Mouse (Mus musculus): ENCODE measurements around the gene Nol10. TPM values are rescaled to one million over a fixed set of nuclear protein-coding genes. Genes with fewer than 3 reads are reported as not detected.

The Nol10 gene
- polyA plus RNA-seq, 1 experiment from 2014 or later = 26.5 TPM

GRCm38 (mm10) chr12:17369551-17370325, 21.5 kb downstream of the Nol10 start:
- no peak for ATAC-seq
- H3K4me1 ChIP-seq = no peaks in the 10 kb centered on the region
- no peak overlapping the region for H3K27ac ChIP-seq
- no peak overlapping the region for H3K4me2 ChIP-seq
- H3K9me3 ChIP-seq (replicated peaks) = no peaks in the 10 kb centered on the region
- no peaks in the 10 kb centered on the region for H3K27me3 ChIP-seq (replicated peaks)
- no peak overlapping the region for H3K4me3 ChIP-seq
- 89% methylated on average over 7 of the region's 7 CpGs for WGBS (ENCODE audit: insufficient replicate concordance)
- H3K36me3 ChIP-seq = peaks cover 85% of the 10 kb centered on the region
- H3K9ac ChIP-seq = no peak overlapping the region

- H3K4me1 ChIP-seq = no peaks in the 10 kb centered on the region
- H3K27ac ChIP-seq = no peak overlapping the region
- peaks cover 92% of the 10 kb centered on the region for H3K36me3 ChIP-seq
- WGBS (ENCODE audit: insufficient replicate concordance) = 74% methylated on average over 8 of the region's 8 CpGs
- H3K9ac ChIP-seq = no peak overlapping the region
- H3K4me2 ChIP-seq = no peak overlapping the region
- H3K27me3 ChIP-seq (replicated peaks) = no peaks in the 10 kb centered on the region
- no peak overlapping the region for H3K4me3 ChIP-seq
- H3K9me3 ChIP-seq (replicated peaks) = no peaks in the 10 kb centered on the region
- ATAC-seq = no peak
These were observed 23.5 kb downstream of the Nol10 start for GRCm38 (mm10) chr12:17371589-17372235.

- H3K27me3 ChIP-seq (replicated peaks) = no peaks in the 10 kb centered on the region
- H3K36me3 ChIP-seq = peaks cover 92% of the 10 kb centered on the region
- H3K27ac ChIP-seq = no peak overlapping the region
- WGBS (ENCODE audit: insufficient replicate concordance) = 67% methylated on average over 3 of the region's 3 CpGs
- no peaks in the 10 kb centered on the region for H3K4me1 ChIP-seq
- H3K9me3 ChIP-seq (replicated peaks) = no peaks in the 10 kb centered on the region
- no peak overlapping the region for H3K9ac ChIP-seq
- H3K4me3 ChIP-seq = no peak overlapping the region
- no peak for ATAC-seq
- no peak overlapping the region for H3K4me2 ChIP-seq
These were observed 24.4 kb downstream of the Nol10 start for GRCm38 (mm10) chr12:17372696-17373095.

- no peak overlapping the region for H3K9ac ChIP-seq
- peaks cover 92% of the 10 kb centered on the region for H3K36me3 ChIP-seq
- H3K9me3 ChIP-seq (replicated peaks) = no peaks in the 10 kb centered on the region
- H3K4me2 ChIP-seq = no peak overlapping the region
- WGBS (ENCODE audit: insufficient replicate concordance) = 88% methylated on average over 5 of the region's 5 CpGs
- ATAC-seq = no peak
- no peak overlapping the region for H3K4me3 ChIP-seq
- H3K4me1 ChIP-seq = no peaks in the 10 kb centered on the region
- H3K27ac ChIP-seq = no peak overlapping the region
- H3K27me3 ChIP-seq (replicated peaks) = no peaks in the 10 kb centered on the region
These were observed 25.3 kb downstream of the Nol10 start for GRCm38 (mm10) chr12:17373470-17373975.

GRCm38 (mm10) chr12:17375243-17375642, 27.0 kb downstream of the Nol10 start:
- Histone ChIP-seq H3K4me1 (no peaks in the 10 kb centered on the region), H3K36me3 (peaks cover 93% of the 10 kb centered on the region), H3K9ac (no peak overlapping the region), H3K27me3 (replicated peaks) (no peaks in the 10 kb centered on the region), H3K4me2 (no peak overlapping the region), H3K27ac (no peak overlapping the region), H3K9me3 (replicated peaks) (no peaks in the 10 kb centered on the region), H3K4me3 (no peak overlapping the region)
- no peak for ATAC-seq
- WGBS (ENCODE audit: insufficient replicate concordance) = 78% methylated on average over 4 of the region's 4 CpGs

- no peaks in the 10 kb centered on the region for H3K4me1 ChIP-seq
- no peak overlapping the region for H3K4me2 ChIP-seq
- no peaks in the 10 kb centered on the region for H3K27me3 ChIP-seq (replicated peaks)
- WGBS (ENCODE audit: insufficient replicate concordance) = 83% methylated on average over 6 of the region's 6 CpGs
- no peak overlapping the region for H3K9ac ChIP-seq
- H3K36me3 ChIP-seq = peaks cover 97% of the 10 kb centered on the region
- no peak for ATAC-seq
- H3K27ac ChIP-seq = no peak overlapping the region
- no peaks in the 10 kb centered on the region for H3K9me3 ChIP-seq (replicated peaks)
- H3K4me3 ChIP-seq = no peak overlapping the region
These were observed 28.3 kb downstream of the Nol10 start for GRCm38 (mm10) chr12:17376521-17376920.

GRCm38 (mm10) chr12:17380991-17381390, 32.7 kb downstream of the Nol10 start:
- H3K27ac ChIP-seq = no peak overlapping the region
- H3K36me3 ChIP-seq = peaks cover 90% of the 10 kb centered on the region
- no peaks in the 10 kb centered on the region for H3K27me3 ChIP-seq (replicated peaks)
- ATAC-seq = no peak
- H3K4me2 ChIP-seq = no peak overlapping the region
- no peak overlapping the region for H3K4me3 ChIP-seq
- no peak overlapping the region for H3K9ac ChIP-seq
- H3K9me3 ChIP-seq (replicated peaks) = no peaks in the 10 kb centered on the region
- H3K4me1 ChIP-seq = no peaks in the 10 kb centered on the region
- WGBS (ENCODE audit: insufficient replicate concordance) = 81% methylated on average over 6 of the region's 6 CpGs

GRCm38 (mm10) chr12:17382759-17383158, 34.5 kb downstream of the Nol10 start:
- H3K27ac ChIP-seq = no peak overlapping the region
- H3K9me3 ChIP-seq (replicated peaks) = no peaks in the 10 kb centered on the region
- no peaks in the 10 kb centered on the region for H3K27me3 ChIP-seq (replicated peaks)
- H3K9ac ChIP-seq = no peak overlapping the region
- no peaks in the 10 kb centered on the region for H3K4me1 ChIP-seq
- no peak for ATAC-seq
- WGBS (ENCODE audit: insufficient replicate concordance) = 80% methylated on average over 7 of the region's 7 CpGs
- H3K4me3 ChIP-seq = no peak overlapping the region
- H3K4me2 ChIP-seq = no peak overlapping the region
- H3K36me3 ChIP-seq = peaks cover 74% of the 10 kb centered on the region

- Histone ChIP-seq H3K4me1 (peaks cover 10% of the 10 kb centered on the region; the same call in 1 of the 2 replicates), H3K9ac (no peak overlapping the region), H3K4me2 (no peak overlapping the region), H3K4me3 (no peak overlapping the region), H3K27me3 (replicated peaks) (no peaks in the 10 kb centered on the region), H3K9me3 (replicated peaks) (no peaks in the 10 kb centered on the region), H3K36me3 (peaks cover 43% of the 10 kb centered on the region), H3K27ac (no peak overlapping the region)
- no peak for ATAC-seq
- WGBS (ENCODE audit: insufficient replicate concordance) = 75% methylated on average over 3 of the region's 3 CpGs
These were observed 38.6 kb downstream of the Nol10 start for GRCm38 (mm10) chr12:17386896-17387295.

- ATAC-seq = no peak
- WGBS (ENCODE audit: insufficient replicate concordance) = 75% methylated on average over 12 of the region's 12 CpGs
These were observed 39.3 kb downstream of the Nol10 start for GRCm38 (mm10) chr12:17387332-17388135.

GRCm38 (mm10) chr12:17388136-17388437, 39.8 kb downstream of the Nol10 start:
- Histone ChIP-seq H3K4me1 (peaks cover 10% of the 10 kb centered on the region; the same call in 1 of the 2 replicates), H3K9ac (no peak overlapping the region), H3K4me2 (no peak overlapping the region), H3K36me3 (peaks cover 35% of the 10 kb centered on the region), H3K27me3 (replicated peaks) (no peaks in the 10 kb centered on the region), H3K4me3 (no peak overlapping the region), H3K9me3 (replicated peaks) (no peaks in the 10 kb centered on the region), H3K27ac (no peak overlapping the region)
- 83% methylated on average over 1 of the region's 1 CpGs for WGBS (ENCODE audit: insufficient replicate concordance)
- no peak for ATAC-seq

More at GRCm38 (mm10) chr12:17387332-17388135, 39.3 kb downstream of the Nol10 start:
- Histone ChIP-seq H3K9me3 (replicated peaks) (no peaks in the 10 kb centered on the region), H3K36me3 (peaks cover 37% of the 10 kb centered on the region), H3K27ac (no peak overlapping the region), H3K4me2 (no peak overlapping the region), H3K9ac (no peak overlapping the region), H3K27me3 (replicated peaks) (no peaks in the 10 kb centered on the region), H3K4me1 (peaks cover 10% of the 10 kb centered on the region; the same call in 1 of the 2 replicates), H3K4me3 (no peak overlapping the region)

- Histone ChIP-seq H3K4me2 (no peak overlapping the region), H3K27me3 (replicated peaks) (no peaks in the 10 kb centered on the region), H3K36me3 (peaks cover 36% of the 10 kb centered on the region), H3K4me3 (no peak overlapping the region), H3K4me1 (peaks cover 10% of the 10 kb centered on the region; the same call in 1 of the 2 replicates), H3K27ac (no peak overlapping the region), H3K9ac (no peak overlapping the region), H3K9me3 (replicated peaks) (no peaks in the 10 kb centered on the region)
- no peak for ATAC-seq
These were observed 41.8 kb downstream of the Nol10 start for GRCm38 (mm10) chr12:17390036-17390435.
